Mouse (Mus musculus): Measurements from ENCODE around the gene Tnni1. TPM values are rescaled to one million over a fixed set of nuclear protein-coding genes. Genes with fewer than 3 reads are reported as not detected.

The Tnni1 gene
- polyA plus RNA-seq, 1 experiment from 2014 or later, result 9.7 TPM

GRCm38 (mm10) chr1:135847139-135847562 is 67.9 kb downstream of the Tnni1 start:
- Histone ChIP-seq H3K4me2 (no peak overlapping the region), H3K9ac (no peak overlapping the region), H3K4me1 (replicated peaks) (peaks cover 26% of the 10 kb centered on the region), H3K27ac (no peak overlapping the region), H3K27me3 (peaks cover 3% of the 10 kb centered on the region; the same call in 1 of the 2 replicates), H3K4me3 (replicated peaks) (no peak overlapping the region), H3K36me3 (no peaks in the 10 kb centered on the region), H3K9me3 (replicated peaks) (no peaks in the 10 kb centered on the region)
- DNase-seq, result peak; percentile 56
- peak; percentile 56; the same call in 1 of the 2 replicates for ATAC-seq (ENCODE audit: low read depth)
- 17% methylated on average over 6 of the region's 6 CpGs for WGBS (ENCODE audit: insufficient replicate concordance)

GRCm38 (mm10) chr1:135847611-135848351 is 68.5 kb downstream of the Tnni1 start:
- 49% methylated on average over 17 of the region's 17 CpGs for WGBS (ENCODE audit: insufficient replicate concordance)
- Histone ChIP-seq H3K9me3 (replicated peaks) (no peaks in the 10 kb centered on the region), H3K4me2 (no peak overlapping the region), H3K9ac (no peak overlapping the region), H3K36me3 (no peaks in the 10 kb centered on the region), H3K4me1 (replicated peaks) (peaks cover 32% of the 10 kb centered on the region), H3K4me3 (replicated peaks) (no peak overlapping the region), H3K27me3 (no peaks in the 10 kb centered on the region; the same call in 1 of the 2 replicates), H3K27ac (no peak overlapping the region)
- no peak for DNase-seq
- no peak for ATAC-seq (ENCODE audit: low read depth)

- DNase-seq (peak; percentile 13), ATAC-seq (ENCODE audit: low read depth) (0 out of 2 replicates have a peak, but pooled peaks have one; percentile 35)
- no peaks in the 10 kb centered on the region for H3K9me3 ChIP-seq (replicated peaks)
- no peak overlapping the region for H3K4me2 ChIP-seq
- H3K4me3 ChIP-seq (replicated peaks), result no peak overlapping the region
- 64% methylated on average over 12 of the region's 12 CpGs for WGBS (ENCODE audit: insufficient replicate concordance)
- no peaks in the 10 kb centered on the region; the same call in 1 of the 2 replicates for H3K27me3 ChIP-seq
- H3K36me3 ChIP-seq, result no peaks in the 10 kb centered on the region
- H3K27ac ChIP-seq, result no peak overlapping the region
- no peak overlapping the region for H3K9ac ChIP-seq
- peaks cover 53% of the 10 kb centered on the region for H3K4me1 ChIP-seq (replicated peaks)
These were observed 71.7 kb downstream of the Tnni1 start for GRCm38 (mm10) chr1:135850722-135851512.

DNA sequence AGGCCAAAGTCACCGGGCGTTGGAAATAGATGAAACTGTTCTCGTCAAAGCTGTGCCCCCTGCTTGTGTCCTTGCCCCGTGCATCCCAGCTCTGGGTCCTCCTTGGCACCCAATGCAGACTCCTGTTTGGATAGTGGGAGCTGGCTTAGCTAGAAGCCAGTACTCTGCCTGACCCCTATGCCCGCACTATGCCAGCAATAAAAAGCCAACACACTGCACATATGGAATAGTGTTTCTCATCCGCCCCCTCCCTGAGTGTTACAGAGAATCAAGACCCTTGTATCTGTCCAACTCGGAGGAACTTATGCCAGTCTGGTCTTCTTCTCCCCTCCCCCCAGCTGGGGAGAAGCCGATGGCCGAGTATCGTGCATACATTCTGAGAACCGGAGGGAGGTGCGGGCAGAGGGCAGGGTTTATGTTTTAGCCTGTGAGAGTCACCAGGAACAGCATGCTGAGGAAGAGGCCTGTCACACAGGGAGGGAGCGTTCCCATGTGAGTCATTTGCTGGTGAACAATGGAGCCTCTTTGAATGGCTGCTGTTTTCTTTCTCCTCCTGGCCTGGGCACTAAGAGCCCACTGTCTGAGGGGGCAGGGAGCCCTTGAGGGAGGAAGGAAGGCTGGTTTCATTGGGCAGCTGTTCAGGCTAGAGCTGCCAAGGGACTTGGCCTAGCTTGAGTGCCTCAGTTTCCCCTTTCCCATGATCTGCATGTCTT is 73.0 kb downstream of the Tnni1 start:
- no peak for DNase-seq
- ATAC-seq (ENCODE audit: low read depth), result no peak
- Histone ChIP-seq H3K4me2 (no peak overlapping the region), H3K27ac (no peak overlapping the region), H3K27me3 (no peaks in the 10 kb centered on the region; the same call in 1 of the 2 replicates), H3K4me1 (replicated peaks) (peaks cover 56% of the 10 kb centered on the region), H3K9me3 (replicated peaks) (no peaks in the 10 kb centered on the region), H3K9ac (no peak overlapping the region), H3K4me3 (replicated peaks) (no peak overlapping the region), H3K36me3 (no peaks in the 10 kb centered on the region)
- WGBS (ENCODE audit: insufficient replicate concordance), result 51% methylated on average over 13 of the region's 13 CpGs

DNA sequence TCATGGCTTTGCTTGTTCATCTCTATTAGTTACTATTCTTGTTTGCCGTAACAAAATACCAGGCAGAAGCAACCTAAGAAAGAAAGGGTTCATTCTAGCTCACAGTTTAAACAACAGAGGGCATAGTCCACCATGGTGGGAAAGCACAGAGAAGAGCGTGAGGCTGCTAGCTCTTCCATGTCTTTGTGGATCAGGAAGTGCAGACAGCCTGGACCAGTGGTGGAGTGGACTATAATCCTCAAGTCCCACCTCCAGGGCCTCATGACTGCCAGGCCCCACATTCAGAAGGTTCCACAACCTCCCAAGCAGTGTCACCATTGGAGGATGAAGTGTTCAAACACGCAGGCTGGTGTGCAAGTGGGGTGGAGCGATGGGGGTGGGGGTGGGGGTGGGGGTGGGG is 74.0 kb downstream of the Tnni1 start:
- no peak for ATAC-seq (ENCODE audit: low read depth)

GRCm38 (mm10) chr1:135854591-135855343 is 75.5 kb downstream of the Tnni1 start:
- H3K27ac ChIP-seq, result no peak overlapping the region
- H3K27me3 ChIP-seq, result no peaks in the 10 kb centered on the region
- ATAC-seq (ENCODE audit: low read depth) (no peak), DNase-seq (no peak)
- H3K9ac ChIP-seq, result no peak overlapping the region
- no peak overlapping the region for H3K4me3 ChIP-seq (replicated peaks)
- H3K4me2 ChIP-seq, result no peak overlapping the region
- peaks cover 61% of the 10 kb centered on the region for H3K4me1 ChIP-seq (replicated peaks)
- no peaks in the 10 kb centered on the region for H3K9me3 ChIP-seq (replicated peaks)
- 60% methylated on average over 6 of the region's 6 CpGs for WGBS (ENCODE audit: insufficient replicate concordance)
- H3K36me3 ChIP-seq, result no peaks in the 10 kb centered on the region

More for the DNA sequence above, 74.0 kb downstream of the Tnni1 start:
- H3K36me3 ChIP-seq, result no peaks in the 10 kb centered on the region
- H3K9ac ChIP-seq, result no peak overlapping the region
- no peak overlapping the region for H3K27ac ChIP-seq
- peaks cover 61% of the 10 kb centered on the region for H3K4me1 ChIP-seq (replicated peaks)
- no peak overlapping the region for H3K4me3 ChIP-seq (replicated peaks)
- no peaks in the 10 kb centered on the region; the same call in 1 of the 2 replicates for H3K27me3 ChIP-seq
- no peak for DNase-seq
- 67% methylated on average over 4 of the region's 4 CpGs for WGBS (ENCODE audit: insufficient replicate concordance)
- no peak overlapping the region for H3K4me2 ChIP-seq
- no peaks in the 10 kb centered on the region for H3K9me3 ChIP-seq (replicated peaks)

GRCm38 (mm10) chr1:135855344-135855687 is 76.1 kb downstream of the Tnni1 start:
- Histone ChIP-seq H3K36me3 (no peaks in the 10 kb centered on the region), H3K9ac (no peak overlapping the region), H3K4me2 (no peak overlapping the region), H3K4me3 (replicated peaks) (no peak overlapping the region), H3K27ac (no peak overlapping the region), H3K9me3 (replicated peaks) (no peaks in the 10 kb centered on the region), H3K4me1 (replicated peaks) (peaks cover 61% of the 10 kb centered on the region), H3K27me3 (no peaks in the 10 kb centered on the region)
- DNase-seq (no peak), ATAC-seq (ENCODE audit: low read depth) (no peak)
- whole genome bisulfite sequencing (ENCODE audit: insufficient replicate concordance), result 85% methylated on average over 1 of the region's 1 CpGs

GRCm38 (mm10) chr1:135856070-135856469 is 76.8 kb downstream of the Tnni1 start:
- WGBS (ENCODE audit: insufficient replicate concordance), result 66% methylated on average over 4 of the region's 4 CpGs
- Histone ChIP-seq H3K36me3 (no peaks in the 10 kb centered on the region), H3K4me3 (replicated peaks) (no peak overlapping the region), H3K4me2 (no peak overlapping the region), H3K27me3 (no peaks in the 10 kb centered on the region), H3K9ac (no peak overlapping the region), H3K9me3 (replicated peaks) (no peaks in the 10 kb centered on the region), H3K4me1 (replicated peaks) (peaks cover 59% of the 10 kb centered on the region), H3K27ac (no peak overlapping the region)
- ATAC-seq (ENCODE audit: low read depth) (no peak), DNase-seq (no peak)

GRCm38 (mm10) chr1:135857137-135857775 is 78.0 kb downstream of the Tnni1 start:
- no peak for DNase-seq
- 45% methylated on average over 11 of the region's 11 CpGs for WGBS (ENCODE audit: insufficient replicate concordance)
- Histone ChIP-seq H3K36me3 (no peaks in the 10 kb centered on the region), H3K4me1 (replicated peaks) (peaks cover 47% of the 10 kb centered on the region), H3K9me3 (replicated peaks) (no peaks in the 10 kb centered on the region), H3K4me2 (no peak overlapping the region), H3K27ac (no peak overlapping the region), H3K9ac (no peak overlapping the region), H3K27me3 (no peaks in the 10 kb centered on the region), H3K4me3 (replicated peaks) (no peak overlapping the region)
- ATAC-seq (ENCODE audit: low read depth), result peak; percentile 46; the same call in 1 of the 2 replicates

- DNase-seq (no peak), ATAC-seq (ENCODE audit: low read depth) (no peak)
- H3K4me2 ChIP-seq, result no peak overlapping the region
- no peak overlapping the region for H3K27ac ChIP-seq
- H3K4me3 ChIP-seq (replicated peaks), result no peak overlapping the region
- no peaks in the 10 kb centered on the region for H3K9me3 ChIP-seq (replicated peaks)
- no peaks in the 10 kb centered on the region for H3K27me3 ChIP-seq
- peaks cover 34% of the 10 kb centered on the region for H3K4me1 ChIP-seq (replicated peaks)
- WGBS (ENCODE audit: insufficient replicate concordance), result 71% methylated on average over 7 of the region's 7 CpGs
- no peaks in the 10 kb centered on the region for H3K36me3 ChIP-seq
- no peak overlapping the region for H3K9ac ChIP-seq
These were observed 79.3 kb downstream of the Tnni1 start for GRCm38 (mm10) chr1:135858533-135858932.

All from liver, embryonic 13.5 days (tissue).